8 mouse cellular contexts compared by ENCODE assay signal in the genomic region with DNA sequence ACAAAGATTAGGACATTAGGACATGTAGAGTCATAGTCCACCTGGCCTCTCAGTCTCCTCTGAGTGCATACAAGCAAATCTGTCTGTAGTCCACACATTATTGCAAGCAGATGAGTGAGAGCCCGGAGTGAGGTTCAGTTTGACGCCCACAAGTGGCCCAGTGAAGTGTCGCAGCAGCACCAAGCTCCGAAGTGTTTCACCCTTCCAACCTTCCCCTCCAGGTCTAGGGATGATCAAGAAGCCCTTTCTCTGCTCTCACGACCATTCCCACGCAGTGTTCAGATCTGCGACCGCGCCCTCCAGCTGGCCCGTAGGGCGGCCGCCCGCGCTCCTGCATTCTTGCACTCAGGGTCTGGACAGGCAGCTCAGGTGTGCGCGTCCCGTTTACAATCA. TPM values are rescaled to one million over a fixed set of nuclear protein-coding genes. Genes with fewer than 3 reads are reported as not detected.
DNase-seq lines count a peak whose midpoint lies in the region; ATAC-seq and TF ChIP-seq lines count a peak whose summit lies in the region.

No protein-coding gene starts in this region.

- DNase-seq in heart, embryonic 10.5 days (ENCODE audit: low spot score): no peak
- no peak for DNase-seq in heart, postnatal 10 days
- no peak for DNase-seq in forebrain, embryonic 14.5 days (ENCODE audit: low spot score)
- no peak for DNase-seq in liver, embryonic 13.5 days
- no peak for DNase-seq in cerebellum, adult 9-10 months
- no peak for DNase-seq in cerebellum, postnatal 14 days
- no peak for DNase-seq in layer of hippocampus, postnatal 36 days

- peak overlapping the region; percentile 75 for H3K9ac ChIP-seq in forebrain, embryonic 14.5 days (ENCODE audit: low read length)
- H3K9ac ChIP-seq in liver, embryonic 13.5 days: no peak overlapping the region

- intact Hi-C loops in heart, postnatal 10 days (cut with DNase I): loop anchor here (5.0 to 10.0 kb wide), 2 partner anchors 119 to 124 kb away; no protein-coding TSS in a partner anchor

- H3K27ac ChIP-seq in heart, embryonic 10.5 days: peak overlapping the region; percentile 86
- 0 out of 2 replicates have a peak overlapping the region, but pooled peaks have one; percentile 56 for H3K27ac ChIP-seq in forebrain, embryonic 14.5 days (ENCODE audit: low read depth, low read length)
- no peak overlapping the region for H3K27ac ChIP-seq in liver, embryonic 13.5 days

- H3K9me3 ChIP-seq in heart, embryonic 10.5 days: no peaks in the 10 kb centered on the region
- no peaks in the 10 kb centered on the region for H3K9me3 ChIP-seq in forebrain, embryonic 14.5 days (replicated peaks; ENCODE audit: control insufficient read depth, low read length)
- H3K9me3 ChIP-seq in liver, embryonic 13.5 days (replicated peaks): no peaks in the 10 kb centered on the region

- no peaks in the 10 kb centered on the region for H3K79me3 ChIP-seq in C2C12 (ENCODE audit: low read depth)

- TF ChIP-seq CTCF in C2C12 (IDR thresholded peaks at IDR 0.05; ENCODE audit: control insufficient read depth, insufficient read depth, insufficient read length): no peak

- H3K36me3 ChIP-seq in heart, embryonic 10.5 days: no peaks in the 10 kb centered on the region
- H3K36me3 ChIP-seq in C2C12 (ENCODE audit: control insufficient read depth, insufficient read depth): no peaks in the 10 kb centered on the region
- H3K36me3 ChIP-seq in forebrain, embryonic 14.5 days (ENCODE audit: control insufficient read depth, insufficient read depth, low read length): no peaks in the 10 kb centered on the region
- H3K36me3 ChIP-seq in liver, embryonic 13.5 days: no peaks in the 10 kb centered on the region

- H3K4me2 ChIP-seq in forebrain, embryonic 14.5 days (ENCODE audit: low read length): peak overlapping the region; percentile 81
- peak overlapping the region; percentile 72 for H3K4me2 ChIP-seq in liver, embryonic 13.5 days

- H3K27me3 ChIP-seq in heart, embryonic 10.5 days (ENCODE audit: insufficient read depth, poor library complexity, severe bottlenecking): peaks cover 25% of the 10 kb centered on the region
- no peaks in the 10 kb centered on the region for H3K27me3 ChIP-seq in C2C12 (ENCODE audit: control insufficient read depth, insufficient read depth, insufficient read length)
- H3K27me3 ChIP-seq in forebrain, embryonic 14.5 days (replicated peaks; ENCODE audit: control insufficient read depth, insufficient read depth, low read length): no peaks in the 10 kb centered on the region
- peaks cover 46% of the 10 kb centered on the region for H3K27me3 ChIP-seq in liver, embryonic 13.5 days

- peak overlapping the region; percentile 37 for H3ac ChIP-seq in C2C12 (ENCODE audit: control insufficient read depth, insufficient read length, low read depth)

- no peak for ATAC-seq in forebrain, embryonic 14.5 days
- no peak for ATAC-seq in liver, embryonic 13.5 days (ENCODE audit: low read depth)

- peak overlapping the region; percentile 84 for H3K4me3 ChIP-seq in heart, embryonic 10.5 days
- no peak overlapping the region for H3K4me3 ChIP-seq in C2C12 (ENCODE audit: insufficient read depth, poor library complexity, severe bottlenecking)
- peak overlapping the region; percentile 70 for H3K4me3 ChIP-seq in forebrain, embryonic 14.5 days (ENCODE audit: low read depth, low read length)
- peak overlapping the region; percentile 57 for H3K4me3 ChIP-seq in liver, embryonic 13.5 days (replicated peaks)

- H3K4me1 ChIP-seq in heart, embryonic 10.5 days: peaks cover 6% of the 10 kb centered on the region; the same call in 1 of the 2 replicates
- H3K4me1 ChIP-seq in forebrain, embryonic 14.5 days (ENCODE audit: control insufficient read depth, insufficient read depth, low read length): peaks cover 8% of the 10 kb centered on the region
- no peaks in the 10 kb centered on the region for H3K4me1 ChIP-seq in liver, embryonic 13.5 days (replicated peaks)

- H3K79me2 ChIP-seq in C2C12 (ENCODE audit: control insufficient read depth, insufficient read depth): no peaks in the 10 kb centered on the region

- 2% methylated on average over 17 of the region's 17 CpGs for WGBS in heart, embryonic 10.5 days
- WGBS in forebrain, embryonic 14.5 days: 2% methylated on average over 17 of the region's 17 CpGs
- WGBS in liver, embryonic 13.5 days (ENCODE audit: insufficient replicate concordance): 3% methylated on average over 17 of the region's 17 CpGs

TF ChIP-seq in C2C12, 6 proteins besides CTCF, POLR2A, EP300 and RAD21:
- TF ChIP-seq MAX (IDR thresholded peaks at IDR 0.05): no peak
- TF ChIP-seq MYOG (IDR thresholded peaks at IDR 0.05; ENCODE audit: control insufficient read depth, extremely low read depth, insufficient read length): no peak
- TF ChIP-seq MYOD1 (IDR thresholded peaks at IDR 0.05; ENCODE audit: control insufficient read depth, insufficient read length, low read depth): no peak
- TF ChIP-seq CEBPB (IDR thresholded peaks at IDR 0.05; ENCODE audit: low read depth): no peak
- no peak for TF ChIP-seq FOSL1 (IDR thresholded peaks at IDR 0.05; ENCODE audit: insufficient read depth, low read length, poor library complexity, severe bottlenecking)
- TF ChIP-seq USF1 (IDR thresholded peaks at IDR 0.05; ENCODE audit: low read depth): no peak

RNA-seq across cellular contexts. Expression of gene Arhgef26, which starts 0.3 kb away (rescaled TPM):
- polyA plus RNA-seq in heart, embryonic 10.5 days (2016; fragmentation: Nextera tagmentation; extraction: Ambion mirVana): 4.6 and 4.8 TPM in 2 replicates
- total RNA-seq in heart, postnatal 10 days (2021): 1 to 10 TPM; 3.9 to 4.2 TPM
- 1.9 TPM for polyA plus RNA-seq in C2C12 (2012; fragmentation: generic; extraction: Trizol)
- polyA plus RNA-seq in forebrain, embryonic 14.5 days (2014; fragmentation: Nextera tagmentation; extraction: Ambion mirVana): 7.2 and 9.3 TPM in 2 replicates
- polyA plus RNA-seq in liver, embryonic 13.5 days (2015; fragmentation: Nextera tagmentation; extraction: Ambion mirVana): 0.46 and 0.52 TPM in 2 replicates
- 10 to 100 TPM; 52.9 to 58.6 TPM for total RNA-seq in layer of hippocampus, postnatal 36 days (2021)
